Mouse (Mus musculus): ENCODE data around the gene Tmie. TPM values are rescaled to one million over a fixed set of nuclear protein-coding genes. Genes with fewer than 3 reads are reported as not detected.
A peak's percentile ranks its signal among the peaks of the same experiment; 100 is the strongest.

Gene Tmie
- polyA plus RNA-seq, 1 experiment from 2014 or later, result 0.22 TPM

GRCm38 (mm10) chr9:110901204-110901603, 21.3 kb upstream of the Tmie start:
- no peaks in the 10 kb centered on the region; the same call in 1 of the 2 replicates for H3K27me3 ChIP-seq
- no peak overlapping the region for H3K9ac ChIP-seq
- no peak overlapping the region for H3K4me3 ChIP-seq
- no peak overlapping the region for H3K27ac ChIP-seq
- peaks cover 6% of the 10 kb centered on the region; the same call in 1 of the 2 replicates for H3K4me1 ChIP-seq
- 81% methylated on average over 6 of the region's 6 CpGs for WGBS
- no peak for ATAC-seq
- H3K9me3 ChIP-seq (replicated peaks), result no peaks in the 10 kb centered on the region
- no peaks in the 10 kb centered on the region for H3K36me3 ChIP-seq (ENCODE audit: poor library complexity, severe bottlenecking)
- no peak overlapping the region for H3K4me2 ChIP-seq

DNA sequence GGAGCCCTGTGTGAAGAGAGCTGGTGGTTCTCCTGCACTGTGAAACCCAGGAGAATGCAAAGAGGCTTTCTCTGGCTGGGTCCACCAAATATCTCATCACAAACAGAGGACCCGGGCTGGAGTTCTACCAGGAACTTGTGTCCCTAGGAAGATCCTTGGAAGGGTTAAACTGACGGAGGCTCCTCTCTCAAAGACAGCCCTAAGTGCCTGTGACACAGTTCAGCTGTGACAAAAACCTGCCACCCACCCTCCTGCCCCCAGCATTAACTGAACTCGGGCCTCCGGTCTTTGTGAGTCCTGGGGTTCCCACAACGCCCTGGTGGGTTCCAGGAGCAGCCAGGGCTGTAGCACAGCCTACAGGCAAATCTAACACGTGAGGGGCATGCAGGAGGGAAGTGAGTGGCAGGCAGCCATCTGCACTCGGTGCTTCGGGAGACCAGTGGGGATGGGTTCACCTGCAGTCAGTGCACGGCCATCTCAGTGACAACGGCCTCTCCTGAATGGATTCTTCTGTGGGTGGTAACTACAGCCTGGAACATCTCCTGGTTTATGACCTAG, 19.6 kb upstream of the Tmie start:
- H3K27me3 ChIP-seq, result no peaks in the 10 kb centered on the region
- WGBS, result 60% methylated on average over 10 of the region's 10 CpGs
- ATAC-seq, result no peak
- H3K36me3 ChIP-seq (ENCODE audit: poor library complexity, severe bottlenecking), result no peaks in the 10 kb centered on the region
- no peak overlapping the region for H3K9ac ChIP-seq
- no peak overlapping the region for H3K27ac ChIP-seq
- H3K4me3 ChIP-seq, result no peak overlapping the region
- no peaks in the 10 kb centered on the region for H3K9me3 ChIP-seq (replicated peaks)
- no peak overlapping the region for H3K4me2 ChIP-seq
- H3K4me1 ChIP-seq, result peaks cover 11% of the 10 kb centered on the region; the same call in 1 of the 2 replicates

- no peak overlapping the region for H3K9ac ChIP-seq
- peak overlapping the region; percentile 44 for H3K4me2 ChIP-seq
- WGBS, result 4% methylated on average over 6 of the region's 6 CpGs
Observed at GRCm38 (mm10) chr9:110896595-110896994, 16.7 kb upstream of the Tmie start.

DNA sequence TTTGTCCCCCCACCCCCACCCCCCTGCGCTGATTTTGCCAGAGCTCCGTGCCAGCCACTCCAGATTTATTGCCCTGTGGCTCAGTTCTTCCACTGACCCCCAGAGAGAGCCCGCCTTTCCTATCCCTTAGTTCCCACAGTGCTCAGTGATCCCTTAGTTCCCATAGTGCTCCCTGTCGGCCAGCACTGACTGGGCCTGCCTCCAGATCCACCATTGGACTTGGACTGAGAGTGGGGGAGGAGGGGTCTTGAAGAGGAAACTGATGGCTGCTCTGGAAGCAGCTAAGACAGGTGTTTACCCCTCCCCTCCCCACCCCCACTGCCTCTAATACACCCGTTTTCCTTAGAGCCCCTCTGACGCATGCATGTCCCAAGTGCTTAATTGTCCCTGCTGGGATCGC, 16.1 kb upstream of the Tmie start:
- no peaks in the 10 kb centered on the region for H3K9me3 ChIP-seq (replicated peaks)
- 15% methylated on average over 7 of the region's 7 CpGs for WGBS
- no peak overlapping the region for H3K9ac ChIP-seq
- peak; percentile 42; the same call in 1 of the 2 replicates for ATAC-seq
- no peak overlapping the region for H3K27ac ChIP-seq
- H3K36me3 ChIP-seq (ENCODE audit: poor library complexity, severe bottlenecking), result no peaks in the 10 kb centered on the region
- H3K4me3 ChIP-seq, result peak overlapping the region; percentile 14; the same call in 1 of the 2 replicates
- H3K27me3 ChIP-seq, result no peaks in the 10 kb centered on the region
- peak overlapping the region; percentile 44 for H3K4me2 ChIP-seq
- peaks cover 11% of the 10 kb centered on the region; the same call in 1 of the 2 replicates for H3K4me1 ChIP-seq

More at GRCm38 (mm10) chr9:110896595-110896994, 16.7 kb upstream of the Tmie start:
- no peak overlapping the region for H3K27ac ChIP-seq
- peak; percentile 59 for ATAC-seq
- H3K36me3 ChIP-seq (ENCODE audit: poor library complexity, severe bottlenecking), result no peaks in the 10 kb centered on the region
- no peaks in the 10 kb centered on the region for H3K27me3 ChIP-seq
- H3K4me1 ChIP-seq, result peaks cover 11% of the 10 kb centered on the region; the same call in 1 of the 2 replicates
- H3K4me3 ChIP-seq, result peak overlapping the region; percentile 14; the same call in 1 of the 2 replicates
- H3K9me3 ChIP-seq (replicated peaks), result no peaks in the 10 kb centered on the region

GRCm38 (mm10) chr9:110895507-110895906, 15.6 kb upstream of the Tmie start:
- Histone ChIP-seq H3K9ac (no peak overlapping the region), H3K4me3 (no peak overlapping the region), H3K36me3 (ENCODE audit: poor library complexity, severe bottlenecking) (no peaks in the 10 kb centered on the region), H3K27ac (no peak overlapping the region), H3K4me2 (no peak overlapping the region), H3K4me1 (peaks cover 11% of the 10 kb centered on the region; the same call in 1 of the 2 replicates), H3K27me3 (no peaks in the 10 kb centered on the region), H3K9me3 (replicated peaks) (no peaks in the 10 kb centered on the region)
- no peak for ATAC-seq
- WGBS, result 57% methylated on average over 5 of the region's 5 CpGs

DNA sequence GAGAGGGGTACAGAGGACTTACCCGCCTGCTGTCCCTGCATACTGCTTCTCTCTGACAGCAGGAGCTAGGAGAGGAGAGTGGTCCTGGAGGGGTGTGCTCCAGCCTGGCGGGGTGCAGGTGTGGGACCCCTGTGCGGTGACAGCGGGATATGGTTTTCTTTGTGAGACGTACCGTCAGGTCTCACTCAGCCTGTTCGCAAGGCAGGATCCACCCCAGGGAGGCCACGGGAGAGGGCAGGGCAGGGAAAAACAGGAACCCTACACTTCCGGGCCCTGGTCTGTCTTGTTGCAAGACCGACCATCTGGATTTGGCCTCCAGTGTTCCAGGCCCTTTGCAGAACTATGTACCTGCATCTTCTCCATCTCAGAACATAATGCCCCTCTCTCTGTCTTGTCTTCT, 13.5 kb upstream of the Tmie start:
- no peaks in the 10 kb centered on the region for H3K27me3 ChIP-seq
- no peaks in the 10 kb centered on the region for H3K36me3 ChIP-seq (ENCODE audit: poor library complexity, severe bottlenecking)
- no peak overlapping the region for H3K9ac ChIP-seq
- H3K27ac ChIP-seq, result no peak overlapping the region
- no peak overlapping the region for H3K4me2 ChIP-seq
- H3K9me3 ChIP-seq (replicated peaks), result no peaks in the 10 kb centered on the region
- 71% methylated on average over 10 of the region's 10 CpGs for WGBS
- no peak overlapping the region for H3K4me3 ChIP-seq
- ATAC-seq, result no peak
- H3K4me1 ChIP-seq, result peaks cover 11% of the 10 kb centered on the region; the same call in 1 of the 2 replicates

- H3K4me1 ChIP-seq, result peaks cover 11% of the 10 kb centered on the region; the same call in 1 of the 2 replicates
- no peaks in the 10 kb centered on the region for H3K9me3 ChIP-seq (replicated peaks)
- no peak for ATAC-seq
- H3K27me3 ChIP-seq, result no peaks in the 10 kb centered on the region
- no peak overlapping the region for H3K4me2 ChIP-seq
- WGBS, result 92% methylated on average over 3 of the region's 3 CpGs
- no peak overlapping the region for H3K27ac ChIP-seq
- no peaks in the 10 kb centered on the region for H3K36me3 ChIP-seq (ENCODE audit: poor library complexity, severe bottlenecking)
- no peak overlapping the region for H3K9ac ChIP-seq
- H3K4me3 ChIP-seq, result no peak overlapping the region
Observed at GRCm38 (mm10) chr9:110892552-110892951, 12.6 kb upstream of the Tmie start.

DNA sequence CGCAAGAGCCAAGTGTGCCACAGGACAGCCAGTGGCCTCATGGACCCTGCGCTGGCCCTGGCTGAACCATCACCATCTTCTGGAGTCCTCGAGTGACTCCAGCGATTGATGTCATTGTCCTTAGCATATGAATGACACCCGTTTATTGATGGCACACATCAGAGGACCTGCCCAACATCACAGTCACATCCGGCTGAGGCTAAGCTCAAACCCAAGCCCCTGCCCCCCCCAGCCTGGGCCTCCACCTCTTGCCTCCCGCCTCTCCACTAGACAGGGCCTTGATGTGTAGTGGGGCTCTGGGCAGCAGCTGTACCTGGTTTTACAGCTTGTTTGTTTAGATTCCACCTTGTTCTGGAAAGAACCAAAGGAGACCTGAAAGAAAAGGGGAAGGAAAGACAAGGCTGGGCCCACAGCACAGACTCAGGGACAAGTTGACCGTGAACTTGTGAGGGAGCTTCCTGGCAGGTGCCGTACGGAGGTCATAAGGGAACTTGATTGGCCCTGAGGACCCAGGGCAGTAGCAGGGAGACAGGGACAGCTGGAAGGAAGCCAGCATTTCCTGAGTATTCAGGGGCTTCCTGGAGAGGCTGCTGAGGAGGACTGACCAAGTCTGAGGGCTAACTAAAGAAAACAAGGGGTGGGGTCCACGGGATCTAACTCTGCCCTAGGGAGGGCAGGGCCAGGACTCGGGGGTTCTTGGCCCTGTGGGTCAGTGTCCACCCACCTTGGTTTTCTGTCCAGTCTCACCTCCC, 11.3 kb upstream of the Tmie start:
- ATAC-seq, result no peak
- WGBS, result 82% methylated on average over 12 of the region's 12 CpGs
- H3K9me3 ChIP-seq (replicated peaks), result no peaks in the 10 kb centered on the region

DNA sequence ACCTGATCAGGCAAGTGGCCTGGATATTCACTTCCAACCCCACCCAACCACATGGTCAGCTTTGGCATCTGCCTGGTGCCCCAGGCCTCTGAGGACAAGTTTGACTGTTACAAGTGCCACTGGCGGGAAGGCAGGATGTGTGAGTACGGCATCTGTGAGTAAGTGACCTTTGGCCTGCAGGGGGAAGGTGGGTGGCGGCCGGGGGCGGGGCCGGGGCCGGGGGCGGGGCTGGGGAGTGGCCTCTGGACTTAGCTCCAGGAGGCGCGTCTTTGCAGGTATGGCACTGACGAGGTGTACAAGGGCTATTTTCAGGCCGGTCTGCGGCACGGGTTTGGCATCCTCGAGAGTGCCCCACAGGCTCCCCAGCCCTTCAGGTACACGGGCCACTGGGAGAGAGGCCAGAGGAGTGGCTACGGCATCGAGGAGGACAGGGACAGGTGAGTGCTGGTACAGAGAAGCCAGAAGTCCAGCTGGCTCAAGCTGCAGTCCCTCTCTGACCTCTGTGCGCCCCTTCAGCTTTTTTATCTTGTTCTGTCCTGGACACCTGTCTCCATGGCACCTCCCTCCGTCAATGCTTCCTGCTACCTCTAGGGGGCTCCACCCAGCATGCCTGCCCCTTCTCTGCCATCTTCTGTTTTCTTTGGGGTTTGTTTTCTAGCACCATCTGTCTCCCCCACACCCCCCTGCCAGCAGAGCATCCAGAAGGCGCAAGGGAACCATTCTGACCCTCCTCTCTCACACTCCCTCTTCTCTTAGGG, 10.3 kb upstream of the Tmie start:
- no peak overlapping the region for H3K9ac ChIP-seq
- H3K9me3 ChIP-seq (replicated peaks), result no peaks in the 10 kb centered on the region
- H3K4me3 ChIP-seq, result no peak overlapping the region
- H3K27me3 ChIP-seq, result no peaks in the 10 kb centered on the region
- no peaks in the 10 kb centered on the region for H3K4me1 ChIP-seq
- WGBS, result 13% methylated on average over 21 of the region's 21 CpGs
- H3K36me3 ChIP-seq (ENCODE audit: poor library complexity, severe bottlenecking), result no peaks in the 10 kb centered on the region
- ATAC-seq, result no peak
- no peak overlapping the region for H3K27ac ChIP-seq
- no peak overlapping the region for H3K4me2 ChIP-seq

More for the DNA sequence above, 11.3 kb upstream of the Tmie start:
- Histone ChIP-seq H3K4me1 (peaks cover 6% of the 10 kb centered on the region; the same call in 1 of the 2 replicates), H3K27ac (no peak overlapping the region), H3K4me2 (no peak overlapping the region), H3K36me3 (ENCODE audit: poor library complexity, severe bottlenecking) (no peaks in the 10 kb centered on the region), H3K9ac (no peak overlapping the region), H3K27me3 (no peaks in the 10 kb centered on the region), H3K4me3 (no peak overlapping the region)

DNA sequence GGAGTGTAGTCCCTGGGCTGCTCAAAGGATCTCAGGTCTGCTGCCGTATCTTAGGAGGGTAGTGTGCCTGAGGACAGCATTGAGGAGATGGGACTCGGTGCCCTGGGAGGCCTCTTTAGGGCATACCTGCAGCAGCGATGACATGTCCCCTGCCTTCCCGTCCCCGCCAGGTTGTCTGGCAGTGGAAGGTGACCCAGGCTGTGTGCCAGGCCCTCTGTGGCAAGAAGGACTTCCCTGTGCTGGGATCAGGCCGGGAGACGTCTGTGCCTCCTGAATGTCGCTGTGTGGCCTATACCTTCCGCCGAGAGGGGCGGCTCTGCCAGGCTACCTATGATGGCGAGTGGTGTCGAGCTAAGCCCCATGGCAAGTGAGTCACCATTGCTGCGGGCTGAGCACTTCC, 9.0 kb upstream of the Tmie start:
- no peak overlapping the region for H3K9ac ChIP-seq
- H3K27me3 ChIP-seq, result no peaks in the 10 kb centered on the region
- ATAC-seq, result no peak
- no peak overlapping the region for H3K27ac ChIP-seq
- H3K9me3 ChIP-seq (replicated peaks), result no peaks in the 10 kb centered on the region
- WGBS, result 90% methylated on average over 14 of the region's 14 CpGs
- H3K4me2 ChIP-seq, result no peak overlapping the region
- H3K4me3 ChIP-seq, result no peak overlapping the region
- no peaks in the 10 kb centered on the region for H3K36me3 ChIP-seq (ENCODE audit: poor library complexity, severe bottlenecking)
- no peaks in the 10 kb centered on the region for H3K4me1 ChIP-seq

DNA sequence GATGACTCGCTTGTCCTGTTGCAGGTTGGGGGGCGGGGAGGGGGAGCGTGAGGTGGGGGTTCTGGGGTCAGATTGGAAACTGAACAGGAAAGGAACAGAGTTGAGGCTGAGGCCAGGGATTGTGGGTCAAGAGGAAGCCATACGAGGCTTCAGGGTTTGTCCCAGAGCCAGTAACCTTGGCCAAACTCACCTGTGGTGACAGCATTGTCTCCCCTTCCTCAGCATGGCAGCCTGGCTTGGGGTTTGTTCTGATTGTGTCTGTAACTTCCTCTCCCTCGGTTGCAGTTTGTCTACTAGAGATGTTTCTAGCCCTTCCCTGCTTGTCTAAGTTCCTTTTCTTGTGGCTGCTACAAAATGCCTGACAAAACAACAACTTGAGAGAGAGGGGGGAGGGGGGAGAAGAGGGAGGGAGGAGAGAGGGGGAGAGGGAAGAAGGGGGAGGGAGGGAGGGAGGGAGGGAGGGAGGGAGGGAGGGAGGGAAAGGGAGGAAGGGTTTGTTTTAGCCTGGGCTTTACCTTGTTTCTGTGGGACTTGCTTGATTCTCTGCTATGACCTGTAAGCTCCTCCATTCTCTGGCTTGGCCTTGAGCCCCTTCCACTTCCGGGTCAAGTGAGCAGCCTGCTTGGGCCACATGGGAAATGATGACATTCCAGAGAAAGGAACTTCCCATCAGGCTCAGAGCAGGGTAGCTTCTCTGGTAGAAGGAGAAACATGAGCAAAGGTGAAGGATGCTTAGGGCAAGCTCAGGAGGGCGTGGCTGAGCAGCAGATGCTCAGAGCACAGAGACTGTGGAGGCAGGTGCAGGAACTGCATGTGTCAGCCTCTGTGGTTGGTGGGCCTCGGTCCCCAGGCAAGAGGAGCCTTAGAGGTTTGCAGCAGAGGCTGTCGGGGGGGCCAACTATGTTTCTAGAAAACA, 7.7 kb upstream of the Tmie start:
- H3K4me1 ChIP-seq, result no peaks in the 10 kb centered on the region
- no peak overlapping the region for H3K4me3 ChIP-seq
- WGBS, result 62% methylated on average over 9 of the region's 9 CpGs
- no peaks in the 10 kb centered on the region for H3K9me3 ChIP-seq (replicated peaks)
- no peaks in the 10 kb centered on the region for H3K36me3 ChIP-seq (ENCODE audit: poor library complexity, severe bottlenecking)
- no peaks in the 10 kb centered on the region for H3K27me3 ChIP-seq
- no peak overlapping the region for H3K27ac ChIP-seq
- H3K9ac ChIP-seq, result no peak overlapping the region
- no peak overlapping the region for H3K4me2 ChIP-seq
- no peak for ATAC-seq

Data from forebrain, embryonic 13.5 days (tissue).